ENCODE assay signal across 7 mouse cellular contexts in genomic region chr2:109904171-109904821, GRCm38 (mm10). TPM values are rescaled to one million over a fixed set of nuclear protein-coding genes. Genes with fewer than 3 reads are reported as not detected.
A peak's percentile ranks its signal among the peaks of the same experiment; 100 is the strongest.
DNase-seq lines count a peak whose midpoint lies in the region; ATAC-seq and TF ChIP-seq lines count a peak whose summit lies in the region.

No protein-coding gene starts in this region.

- H3K27ac ChIP-seq in intestine, postnatal 0 days (ENCODE audit: low read depth, low read length) = no peak overlapping the region
- H3K27ac ChIP-seq in midbrain, embryonic 12.5 days (replicated peaks) = no peak overlapping the region

- DNase-seq in adrenal gland, adult (ENCODE audit: inconsistent age in 2 of 2, low spot score in 1 of 2) = peak; percentile 88 to 96
- DNase-seq in gastrocnemius, postnatal 14 days = peak; percentile 79
- peak; percentile 87 to 93 for DNase-seq in left cerebral cortex, postnatal 25 days (ENCODE audit: low spot score in 2 of 2)
- peak; percentile 85 for DNase-seq in skeletal muscle tissue, adult 2 months (ENCODE audit: low read depth, low spot score)

- intact Hi-C loops in gastrocnemius, postnatal 14 days (cut with DNase I; ENCODE audit: low total_unique reads) = loop anchor here (2.0 kb wide), 1 partner anchor 301 kb away; no protein-coding TSS in a partner anchor
- intact Hi-C loops in left cerebral cortex, postnatal 25 days (cut with DNase I) = loop anchor here (1.0 to 10.0 kb wide), 4 partner anchors 113 to 1151 kb away; partner anchors contain the start of gene Ccdc34

- H3K27me3 ChIP-seq in intestine, postnatal 0 days (replicated peaks; ENCODE audit: control insufficient read depth, insufficient read depth, low read length) = no peaks in the 10 kb centered on the region
- H3K27me3 ChIP-seq in midbrain, embryonic 12.5 days = no peaks in the 10 kb centered on the region

- peak; percentile 99 for TF ChIP-seq CTCF in intestine, postnatal 0 days (IDR thresholded peaks at IDR 0.05; ENCODE audit: low read depth)

- H3K4me2 ChIP-seq in intestine, postnatal 0 days (replicated peaks; ENCODE audit: low read depth) = no peak overlapping the region
- no peak overlapping the region for H3K4me2 ChIP-seq in midbrain, embryonic 12.5 days (replicated peaks)

- WGBS in intestine, postnatal 0 days = under 1% methylated on average over 7 of the region's 7 CpGs
- under 1% methylated on average over 7 of the region's 7 CpGs for WGBS in midbrain, embryonic 12.5 days

- H3K36me3 ChIP-seq in intestine, postnatal 0 days (ENCODE audit: control insufficient read depth, insufficient read depth) = peaks cover 16% of the 10 kb centered on the region
- H3K36me3 ChIP-seq in midbrain, embryonic 12.5 days = peaks cover 17% of the 10 kb centered on the region; the same call in 1 of the 2 replicates

- no peaks in the 10 kb centered on the region for H3K9me3 ChIP-seq in intestine, postnatal 0 days (ENCODE audit: control insufficient read depth)
- H3K9me3 ChIP-seq in midbrain, embryonic 12.5 days = no peaks in the 10 kb centered on the region

- H3K4me1 ChIP-seq in intestine, postnatal 0 days (replicated peaks; ENCODE audit: control insufficient read depth, insufficient read depth, low read length) = no peaks in the 10 kb centered on the region
- no peaks in the 10 kb centered on the region for H3K4me1 ChIP-seq in midbrain, embryonic 12.5 days

- no peak overlapping the region for H3K4me3 ChIP-seq in intestine, postnatal 0 days (ENCODE audit: low read depth, low read length)
- no peak overlapping the region for H3K4me3 ChIP-seq in midbrain, embryonic 12.5 days

- no peak overlapping the region for H3K9ac ChIP-seq in intestine, postnatal 0 days (ENCODE audit: low read depth, low read length)
- no peak overlapping the region for H3K9ac ChIP-seq in midbrain, embryonic 12.5 days (replicated peaks)

- ATAC-seq in common myeloid progenitor, adult 5-6 weeks (replicated peaks; ENCODE audit: low read depth, poor library complexity, severe bottlenecking) = peak; percentile 100
- ATAC-seq in intestine, postnatal 0 days = peak; percentile 69; the same call in 1 of the 2 replicates
- peak; percentile 73 for ATAC-seq in midbrain, embryonic 12.5 days (ENCODE audit: low FRiP score, low read depth)

RNA-seq across cellular contexts. Expression of gene Lgr4, which starts 13.2 kb away (rescaled TPM):
- 0.92 and 1.9 TPM in 2 replicates for total RNA-seq in common myeloid progenitor, adult 5-6 weeks (2017)
- 10 to 100 TPM; 17.3 to 18.8 TPM for total RNA-seq in gastrocnemius, postnatal 14 days (2021)
- 15.0 and 15.9 TPM in 2 replicates for polyA plus RNA-seq in intestine, postnatal 0 days (2015; fragmentation: Nextera tagmentation; extraction: Ambion mirVana)
- total RNA-seq in left cerebral cortex, postnatal 25 days (2021) = 10 to 100 TPM; 24.3 to 27.4 TPM
- 15.0 and 16.8 TPM in 2 replicates for polyA plus RNA-seq in midbrain, embryonic 12.5 days (2016; fragmentation: Nextera tagmentation; extraction: Ambion mirVana)

RNA-seq across cellular contexts. Expression of gene Lin7c, which starts 13.6 kb away (rescaled TPM):
- 112 and 116 TPM in 2 replicates for total RNA-seq in common myeloid progenitor, adult 5-6 weeks (2017)
- total RNA-seq in gastrocnemius, postnatal 14 days (2021) = 10 to 100 TPM; 21.3 to 22.7 TPM
- 37.1 and 40.3 TPM in 2 replicates for polyA plus RNA-seq in intestine, postnatal 0 days (2015; fragmentation: Nextera tagmentation; extraction: Ambion mirVana)
- 10 to 100 TPM; 74.6 to 75.6 TPM for total RNA-seq in left cerebral cortex, postnatal 25 days (2021)
- 159 and 172 TPM in 2 replicates for polyA plus RNA-seq in midbrain, embryonic 12.5 days (2016; fragmentation: Nextera tagmentation; extraction: Ambion mirVana)
